ENCODE assay signal across 12 mouse cellular contexts in genomic region chr12:102689773-102690563, GRCm38 (mm10). TPM values are rescaled to one million over a fixed set of nuclear protein-coding genes. Genes with fewer than 3 reads are reported as not detected.
DNase-seq lines count a peak whose midpoint lies in the region; ATAC-seq and TF ChIP-seq lines count a peak whose summit lies in the region.
"Had no signal": no experiment of that assay in that cellular context is flagged by ENCODE, and none has a peak within 500 bp of the region (broad histone marks: within the 10 kb centered on the region; RNA-seq: fewer than 3 reads in every experiment).

No protein-coding gene starts in this region.

- no peaks in the 10 kb centered on the region for H3K27me3 ChIP-seq in lung, postnatal 0 days (replicated peaks; ENCODE audit: insufficient read depth, low read length)
- no peaks in the 10 kb centered on the region for H3K27me3 ChIP-seq in CH12.LX (replicated peaks)
- no peaks in the 10 kb centered on the region for H3K27me3 ChIP-seq in small intestine, adult 2 months (ENCODE audit: control insufficient read depth, insufficient read depth, low read length)
- H3K27me3 ChIP-seq: forebrain, embryonic 15.5 days; hindbrain, embryonic 13.5 days had no signal

- DNase-seq in lung, adult 2 months: no peak
- no peak for DNase-seq in lung, postnatal 0 days (ENCODE audit: low spot score)
- DNase-seq in CH12.LX (ENCODE audit: extremely low read depth): peak; percentile 66
- DNase-seq in adrenal gland, adult 18-20 months (ENCODE audit: low spot score in 2 of 2): no peak
- DNase-seq in cerebellum, postnatal 10 days: no peak
- DNase-seq: layer of hippocampus, postnatal 36 days; retina, postnatal 1 day had no signal

- TF ChIP-seq CTCF in lung, adult 2 months (IDR thresholded peaks at IDR 0.05; ENCODE audit: insufficient read depth, low read length): no peak
- TF ChIP-seq CTCF in lung, postnatal 0 days (IDR thresholded peaks at IDR 0.05): no peak
- TF ChIP-seq CTCF in CH12.LX (conservative IDR thresholded peaks at IDR 0.05 in 1 of 2, IDR thresholded peaks at IDR 0.05 in 1 of 2; ENCODE audit: low read depth in 2 of 2, low read length in 2 of 2): peak in 1 of 2 experiments; percentile 13; a peak in 1 of 4 replicates
- TF ChIP-seq CTCF in small intestine, adult 2 months (IDR thresholded peaks at IDR 0.05; ENCODE audit: extremely low read depth, insufficient read length, insufficient replicate concordance, low read depth, low read length): no peak

- 67% methylated on average over 15 of the region's 15 CpGs for WGBS in lung, adult 2 months
- WGBS in lung, postnatal 0 days: 76% methylated on average over 15 of the region's 15 CpGs
- 53% methylated on average over 15 of the region's 15 CpGs for WGBS in small intestine, adult 2 months

- H3K9ac ChIP-seq in lung, postnatal 0 days (replicated peaks; ENCODE audit: low read depth): no peak overlapping the region
- H3K9ac ChIP-seq in CH12.LX (ENCODE audit: insufficient read depth, low read depth): peak overlapping the region; percentile 37
- H3K9ac ChIP-seq: forebrain, embryonic 15.5 days; hindbrain, embryonic 13.5 days had no signal

- TF ChIP-seq EP300 in lung, postnatal 0 days (IDR thresholded peaks at IDR 0.05): no peak
- TF ChIP-seq EP300 in CH12.LX (IDR thresholded peaks at IDR 0.05; ENCODE audit: low read length): 0 out of 2 replicates have a peak, but pooled peaks have one; percentile 18

- peaks cover 10% of the 10 kb centered on the region for H3K4me1 ChIP-seq in lung, adult 2 months (ENCODE audit: control insufficient read depth, insufficient read depth, low read length)
- H3K4me1 ChIP-seq in lung, postnatal 0 days (ENCODE audit: insufficient read depth, low read depth, low read length): peaks cover 8% of the 10 kb centered on the region; the same call in 1 of the 2 replicates
- H3K4me1 ChIP-seq in CH12.LX (ENCODE audit: control insufficient read depth in 1 of 2, insufficient read depth in 2 of 2): peaks cover 22 to 78% of the 10 kb centered on the region in 2 experiments
- H3K4me1 ChIP-seq in small intestine, adult 2 months (ENCODE audit: control insufficient read depth, insufficient read depth, insufficient read length, low read length): peaks cover 72% of the 10 kb centered on the region

- peak; percentile 38; the same call in 1 of the 2 replicates for TF ChIP-seq POLR2A in lung, adult 2 months (IDR thresholded peaks at IDR 0.05; ENCODE audit: borderline replicate concordance, extremely low read depth, low read depth, low read length)
- TF ChIP-seq POLR2A in CH12.LX (IDR thresholded peaks at IDR 0.05; ENCODE audit: low read depth, low read length): peak; percentile 47
- TF ChIP-seq POLR2A in small intestine, adult 2 months (IDR thresholded peaks at IDR 0.05; ENCODE audit: low read depth, low read length): no peak

- no peaks in the 10 kb centered on the region for H3K36me3 ChIP-seq in lung, postnatal 0 days (ENCODE audit: insufficient read depth, low read length)
- H3K36me3 ChIP-seq in CH12.LX (replicated peaks in 1 of 2; ENCODE audit: control insufficient read depth in 1 of 2, insufficient read depth in 1 of 2, low read length in 1 of 2): peaks cover 2 to 53% of the 10 kb centered on the region in 2 experiments
- peaks cover 7% of the 10 kb centered on the region for H3K36me3 ChIP-seq in small intestine, adult 2 months (ENCODE audit: control insufficient read depth, insufficient read depth, low read length)
- H3K36me3 ChIP-seq: forebrain, embryonic 15.5 days; hindbrain, embryonic 13.5 days had no signal

- no peak overlapping the region for H3K27ac ChIP-seq in lung, postnatal 0 days (ENCODE audit: low read length)
- H3K27ac ChIP-seq in CH12.LX (ENCODE audit: insufficient read depth, low read depth): peak overlapping the region; percentile 37
- H3K27ac ChIP-seq in small intestine, adult 2 months (ENCODE audit: insufficient read depth, low read depth, low read length): peak overlapping the region; percentile 94
- H3K27ac ChIP-seq: forebrain, embryonic 15.5 days; hindbrain, embryonic 13.5 days had no signal

- H3K4me3 ChIP-seq in lung, adult 2 months (replicated peaks; ENCODE audit: extremely low read depth, low read depth, low read length): no peak overlapping the region
- no peak overlapping the region for H3K4me3 ChIP-seq in lung, postnatal 0 days (ENCODE audit: low read depth, low read length)
- peak overlapping the region in 2 of 3 experiments; percentile 14 to 18 for H3K4me3 ChIP-seq in CH12.LX (replicated peaks in 1 of 3; ENCODE audit: low read depth in 2 of 3, low read length in 2 of 3, poor library complexity in 1 of 3)
- no peak overlapping the region for H3K4me3 ChIP-seq in small intestine, adult 2 months (ENCODE audit: low read depth, low read length)
- H3K4me3 ChIP-seq: forebrain, embryonic 15.5 days; hindbrain, embryonic 13.5 days had no signal

- no peak for ATAC-seq in lung, postnatal 0 days
- peak; percentile 87 for ATAC-seq in granulocyte monocyte progenitor cell, adult 5-6 weeks (replicated peaks; ENCODE audit: poor library complexity, severe bottlenecking)
- no peak for ATAC-seq in erythroblast, adult 5-6 weeks (replicated peaks; ENCODE audit: low FRiP score, poor library complexity, severe bottlenecking)
- ATAC-seq: forebrain, embryonic 15.5 days had no signal

- no peaks in the 10 kb centered on the region for H3K9me3 ChIP-seq in lung, postnatal 0 days (ENCODE audit: low read length)
- peaks cover 2% of the 10 kb centered on the region for H3K9me3 ChIP-seq in CH12.LX (replicated peaks; ENCODE audit: low read length)
- H3K9me3 ChIP-seq: forebrain, embryonic 15.5 days; hindbrain, embryonic 13.5 days had no signal

- in situ Hi-C loops in CH12.LX (cut with MboI; ENCODE audit: low pct_ligation_motif_present, low pct_unique_long_range_greater_than_20kb, low sequenced_read_pairs): loop anchor here (10.0 kb wide), 1 partner anchor 45 kb away; no protein-coding TSS in a partner anchor

- H3K4me2 ChIP-seq in lung, postnatal 0 days (replicated peaks; ENCODE audit: low read depth, low read length): no peak overlapping the region
- H3K4me2 ChIP-seq in CH12.LX (ENCODE audit: insufficient read depth, low read depth, poor library complexity, severe bottlenecking): peak overlapping the region; percentile 70
- H3K4me2 ChIP-seq: forebrain, embryonic 15.5 days; hindbrain, embryonic 13.5 days had no signal

- dilution Hi-C loops in CH12.LX (cut with MboI; ENCODE audit: extremely low pct_ligation_motif_present, extremely low pct_unique_long_range_greater_than_20kb, low sequenced_read_pairs): no loop called here

- no peak for TF ChIP-seq RAD21 in CH12.LX (IDR thresholded peaks at IDR 0.05; ENCODE audit: low read depth, low read length)

- peaks cover 48% of the 10 kb centered on the region for H3K79me2 ChIP-seq in CH12.LX (replicated peaks; ENCODE audit: control insufficient read depth, extremely low read depth, insufficient read depth, poor library complexity, severe bottlenecking)

TF ChIP-seq in CH12.LX, 34 proteins besides CTCF, POLR2A, EP300 and RAD21 (continues in another document):
- TF ChIP-seq GABPA (IDR thresholded peaks at IDR 0.05; ENCODE audit: insufficient replicate concordance, low read depth, low read length) (no peak), CHD2 (IDR thresholded peaks at IDR 0.05; ENCODE audit: low read length) (no peak), IRF4 (IDR thresholded peaks at IDR 0.05; ENCODE audit: low read depth, low read length) (no peak), KAT2A (IDR thresholded peaks at IDR 0.05; ENCODE audit: insufficient replicate concordance, low read length) (no peak), RCOR1 (conservative IDR thresholded peaks at IDR 0.05; ENCODE audit: low read depth, low read length) (no peak), USF1 (IDR thresholded peaks at IDR 0.05; ENCODE audit: low read depth, low read length) (no peak)

RNA-seq across cellular contexts. Expression of gene Itpk1, which starts 14.8 kb away (rescaled TPM):
- polyA plus RNA-seq in lung, adult 2 months (2012; rRNA removed): 23.0 and 26.3 TPM in 2 replicates
- polyA plus RNA-seq in lung, postnatal 0 days (2015; fragmentation: Nextera tagmentation; extraction: Ambion mirVana): 9.7 and 10.9 TPM in 2 replicates
- 16.0 and 19.2 TPM in 2 replicates for total RNA-seq in CH12.LX (2012; rRNA removed)
- total RNA-seq in CH12.LX (2014; rRNA removed): 12.8 and 14.0 TPM in 2 replicates
- polyA plus RNA-seq in CH12.LX (2012; ENCODE audit: insufficient read length, low read depth): 24.3 and 25.1 TPM in 2 replicates
- total RNA-seq in granulocyte monocyte progenitor cell, adult 5-6 weeks (2014; fragmentation: Nextera tagmentation): 19.1 and 26.0 TPM in 2 replicates
- total RNA-seq in granulocyte monocyte progenitor cell, adult 5-6 weeks (2017): 13.0 and 16.4 TPM in 2 replicates
- polyA plus RNA-seq in small intestine, adult 2 months (2012; rRNA removed): 104 and 324 TPM in 2 replicates
- 100 to 1,000 TPM in 1 of 2 experiments, 10 to 100 TPM in 1; 49.7 to 156 TPM for total RNA-seq in adrenal gland, adult 18-20 months (2021)
- 1.2 and 3.3 TPM in 2 replicates for total RNA-seq in erythroblast, adult 5-6 weeks (2015; ENCODE audit: low replicate concordance)
- total RNA-seq in erythroblast, adult 5-6 weeks (2017; ENCODE audit: low replicate concordance): 5.3 TPM in 2 replicates

RNA-seq across cellular contexts. Expression of gene Moap1, which starts 53.5 kb away (rescaled TPM):
- 0.45 and 0.63 TPM in 2 replicates for polyA plus RNA-seq in lung, adult 2 months (2012; rRNA removed)
- 9.7 and 10.1 TPM in 2 replicates for polyA plus RNA-seq in lung, postnatal 0 days (2015; fragmentation: Nextera tagmentation; extraction: Ambion mirVana)
- total RNA-seq in CH12.LX (2012; rRNA removed) (7.1 and 7.9 TPM in 2 replicates), CH12.LX (2014; rRNA removed) (5.5 and 12.7 TPM in 2 replicates)
- polyA plus RNA-seq in CH12.LX (2012; ENCODE audit: insufficient read length, low read depth): 6.1 and 15.4 TPM in 2 replicates
- total RNA-seq in granulocyte monocyte progenitor cell, adult 5-6 weeks (2014; fragmentation: Nextera tagmentation): 11.0 and 11.1 TPM in 2 replicates
- 9.3 and 15.6 TPM in 2 replicates for total RNA-seq in granulocyte monocyte progenitor cell, adult 5-6 weeks (2017)
- polyA plus RNA-seq in small intestine, adult 2 months (2012; rRNA removed): 0.30 and 0.74 TPM in 2 replicates
- total RNA-seq in adrenal gland, adult 18-20 months (2021): 10 to 100 TPM in 1 of 2 experiments, 1 to 10 TPM in 1; 7.5 to 11.0 TPM
- 0.84 and 2.1 TPM in 2 replicates for total RNA-seq in erythroblast, adult 5-6 weeks (2015; ENCODE audit: low replicate concordance)
- 2.0 and 2.2 TPM in 2 replicates for total RNA-seq in erythroblast, adult 5-6 weeks (2017; ENCODE audit: low replicate concordance)

RNA-seq across cellular contexts. Expression of gene Tmem251, which starts 53.6 kb away (rescaled TPM):
- 2.1 and 2.6 TPM in 2 replicates for polyA plus RNA-seq in lung, adult 2 months (2012; rRNA removed)
- polyA plus RNA-seq in lung, postnatal 0 days (2015; fragmentation: Nextera tagmentation; extraction: Ambion mirVana): 9.9 and 12.5 TPM in 2 replicates
- total RNA-seq in CH12.LX (2012; rRNA removed): 3.9 and 7.2 TPM in 2 replicates
- total RNA-seq in CH12.LX (2014; rRNA removed): 10.9 and 11.1 TPM in 2 replicates
- polyA plus RNA-seq in CH12.LX (2012; ENCODE audit: insufficient read length, low read depth): 13.9 and 14.6 TPM in 2 replicates
- total RNA-seq in granulocyte monocyte progenitor cell, adult 5-6 weeks (2014; fragmentation: Nextera tagmentation): 6.5 and 8.7 TPM in 2 replicates
- total RNA-seq in granulocyte monocyte progenitor cell, adult 5-6 weeks (2017): 8.0 and 9.3 TPM in 2 replicates
- polyA plus RNA-seq in small intestine, adult 2 months (2012; rRNA removed): 1.7 and 2.4 TPM in 2 replicates
- 10 to 100 TPM in 1 of 2 experiments, 1 to 10 TPM in 1; 8.0 to 10.5 TPM for total RNA-seq in adrenal gland, adult 18-20 months (2021)
- 4.4 and 4.6 TPM in 2 replicates for total RNA-seq in erythroblast, adult 5-6 weeks (2015; ENCODE audit: low replicate concordance)
- total RNA-seq in erythroblast, adult 5-6 weeks (2017; ENCODE audit: low replicate concordance): 5.5 and 10.3 TPM in 2 replicates

Comparison
In these comparisons a context has a peak if more than half of its experiments do, and no peak if none do; other contexts are left out.
1. H3K4me3 ChIP-seq: peak in CH12.LX (2 of 3); none in lung, adult 2 months (single experiment), lung, postnatal 0 days (single experiment) and small intestine, adult 2 months (single experiment).